Mouse (Mus musculus): ENCODE results near the gene Olfr1359. TPM values are rescaled to one million over a fixed set of nuclear protein-coding genes. Genes with fewer than 3 reads are reported as not detected.

Gene Olfr1359
- total RNA-seq, 4 experiments from 2014 or later = not detected

Small RNA genes within 50 kb of the gene (microRNA-seq; reads per million reads assigned to microRNA genes)
- not detected for gene Gm44357
- not detected for gene Gm44367
- gene Gm44454 = not detected

Other genes starting within 250 kb of the Olfr1359 start
- gene Zscan26, start 244.4 kb upstream of the Olfr1359 start, total RNA-seq (2022) = 10 to 100 TPM; 12.9 to 15.9 (median 14.5) TPM
- gene Nkapl, start 229.6 kb upstream of the Olfr1359 start, total RNA-seq (2022) = under 1 TPM in 3 of 4 experiments, not detected in 1; 0.19 to 0.22 (median 0.20) TPM
- gene Zkscan4, start 219.2 kb upstream of the Olfr1359 start, total RNA-seq (2022) = 1 to 10 TPM in 1 of 4 experiments, under 1 TPM in 3; 0.27 to 1.1 (median 0.43) TPM
- not detected for gene Gm10065, start 218.7 kb upstream of the Olfr1359 start, total RNA-seq (2022)
- gene AK157302, start 202.9 kb upstream of the Olfr1359 start, total RNA-seq (2022) = 10 to 100 TPM; 20.3 to 26.8 (median 22.2) TPM
- gene Gm11273, start 196.7 kb upstream of the Olfr1359 start, total RNA-seq (2022) = 100 to 1,000 TPM in 1 of 4 experiments, 10 to 100 TPM in 3; 74.4 to 112 (median 87.3) TPM
- 1 to 10 TPM; 4.6 to 9.3 (median 7.2) TPM for gene Zkscan8, start 167.0 kb upstream of the Olfr1359 start, total RNA-seq (2022)
- gene Olfr1366, start 155.3 kb upstream of the Olfr1359 start, total RNA-seq (2022) = not detected
- not detected for gene Olfr1535, start 138.2 kb upstream of the Olfr1359 start, total RNA-seq (2022)
- gene Olfr1364, start 116.4 kb upstream of the Olfr1359 start, total RNA-seq (2022) = not detected
- gene Olfr1362, start 84.1 kb upstream of the Olfr1359 start, total RNA-seq (2022) = not detected
- not detected for gene Olfr11, start 55.6 kb upstream of the Olfr1359 start, total RNA-seq (2022)
- gene Olfr1361, start 34.7 kb upstream of the Olfr1359 start, total RNA-seq (2022) = not detected
- not detected for gene Olfr1360, start 20.7 kb upstream of the Olfr1359 start, total RNA-seq (2022)
- gene Hist1h2bl, start 18.0 kb downstream of the Olfr1359 start, total RNA-seq (2022) = 1 to 10 TPM in 3 of 4 experiments, under 1 TPM in 1; 0.99 to 6.6 (median 3.4) TPM
- 1 to 10 TPM in 3 of 4 experiments, not detected in 1; 1.8 to 3.3 (median 2.6) TPM for gene Hist1h2ai, start 18.3 kb downstream of the Olfr1359 start, total RNA-seq (2022)
- not detected for gene Hist1h3h, start 19.5 kb downstream of the Olfr1359 start, total RNA-seq (2022)
- gene Hist1h2bm, start 23.9 kb downstream of the Olfr1359 start, total RNA-seq (2022) = not detected
- 1 to 10 TPM in 1 of 4 experiments, under 1 TPM in 2, not detected in 1; 0.67 to 1.6 (median 0.90) TPM for gene Hist1h4j, start 37.0 kb downstream of the Olfr1359 start, total RNA-seq (2022)
- gene Hist1h4k, start 52.4 kb downstream of the Olfr1359 start, total RNA-seq (2022) = 10 to 100 TPM in 1 of 4 experiments, 1 to 10 TPM in 3; 5.0 to 10.8 (median 6.7) TPM
- gene Hist1h2ak, start 55.7 kb downstream of the Olfr1359 start, total RNA-seq (2022) = not detected
- 1 to 10 TPM in 2 of 4 experiments, not detected in 2; 1.5 to 1.8 TPM for gene Hist1h2bn, start 56.0 kb downstream of the Olfr1359 start, total RNA-seq (2022)
- 1 to 10 TPM in 1 of 4 experiments, under 1 TPM in 2, not detected in 1; 0.40 to 1.2 (median 0.70) TPM for gene Hist1h1b, start 82.5 kb downstream of the Olfr1359 start, total RNA-seq (2022)
- 10 to 100 TPM in 3 of 4 experiments, 1 to 10 TPM in 1; 9.4 to 19.6 (median 16.7) TPM for gene Hist1h3i, start 85.3 kb downstream of the Olfr1359 start, total RNA-seq (2022)
- not detected for gene Hist1h2an, start 89.1 kb downstream of the Olfr1359 start, total RNA-seq (2022)
- gene Hist1h2bp, start 89.3 kb downstream of the Olfr1359 start, total RNA-seq (2022) = 1 to 10 TPM in 1 of 4 experiments, under 1 TPM in 1, not detected in 2; 0.73 to 2.1 TPM
- gene Hist1h2bq, start 112.1 kb downstream of the Olfr1359 start, total RNA-seq (2022) = 10 to 100 TPM; 13.3 to 26.7 (median 21.1) TPM
- gene Hist1h2ao, start 112.4 kb downstream of the Olfr1359 start, total RNA-seq (2022) = 1 to 10 TPM in 1 of 4 experiments, not detected in 3; 3.4 TPM
- 10 to 100 TPM; 49.7 to 72.4 (median 56.2) TPM for gene Hist1h4m, start 113.6 kb downstream of the Olfr1359 start, total RNA-seq (2022)
- 10 to 100 TPM in 1 of 4 experiments, 1 to 10 TPM in 1, not detected in 2; 9.2 to 18.0 TPM for gene Hist1h4n, start 134.1 kb downstream of the Olfr1359 start, total RNA-seq (2022)
- 1 to 10 TPM in 2 of 4 experiments, not detected in 2; 1.4 to 2.6 TPM for gene Hist1h2ap, start 135.4 kb downstream of the Olfr1359 start, total RNA-seq (2022)
- gene Hist1h2br, start 135.6 kb downstream of the Olfr1359 start, total RNA-seq (2022) = 10 to 100 TPM; 13.3 to 26.6 (median 21.0) TPM
- 1 to 10 TPM in 1 of 4 experiments, under 1 TPM in 3; 0.48 to 1.4 (median 0.80) TPM for gene Zfp184, start 247.0 kb downstream of the Olfr1359 start, total RNA-seq (2022)

All from gastrocnemius, adult 8-10 months (tissue).